Mouse (Mus musculus): Measurements from ENCODE around the gene Cmtm3. TPM values are rescaled to one million over a fixed set of nuclear protein-coding genes. Genes with fewer than 3 reads are reported as not detected.

Gene Cmtm3
- polyA plus RNA-seq (2017; shearing (Covaris generic)), result 38.3 TPM

GRCm38 (mm10) chr8:104339229-104339982 is at the start of gene Cmtm3:
Gene Cmtm3, plus strand, starts transcription at chr8:104339410.

GRCm38 (mm10) chr8:104293081-104293480 is 46.1 kb upstream of the Cmtm3 start, which contains the start of gene Cmtm2a:
Gene Cmtm2a, minus strand, starts transcription at chr8:104293181.

GRCm38 (mm10) chr8:104309441-104310155 is 29.6 kb upstream of the Cmtm3 start, which contains the start of the genes Gm45711 and Cmtm1:
Gene Gm45711, minus strand, starts transcription at chr8:104310081.
Gene Cmtm1, minus strand, starts transcription at chr8:104310145.

GRCm38 (mm10) chr8:104321267-104321666 is 17.9 kb upstream of the Cmtm3 start, which contains the start of gene Gm11020:
Gene Gm11020, plus strand, starts transcription at chr8:104321567.

GRCm38 (mm10) chr8:104321930-104322329 is 17.3 kb upstream of the Cmtm3 start, which contains the start of gene Cmtm2b:
Gene Cmtm2b, plus strand, starts transcription at chr8:104322230.

GRCm38 (mm10) chr8:104395703-104396357 is 56.6 kb downstream of the Cmtm3 start, which contains the start of gene Cmtm4:
Gene Cmtm4, minus strand, starts transcription at chr8:104395807.

Other genes with a start within 250 kb of the Cmtm3 start
- not detected for gene Cdh5, start 237.8 kb upstream of the Cmtm3 start, polyA plus RNA-seq (2017; shearing (Covaris generic))
- gene Bean1, start 169.0 kb upstream of the Cmtm3 start, polyA plus RNA-seq (2017; shearing (Covaris generic)), result not detected
- gene Tk2, start 90.9 kb upstream of the Cmtm3 start, polyA plus RNA-seq (2017; shearing (Covaris generic)), result 80.0 TPM
- gene Cklf, start 88.5 kb upstream of the Cmtm3 start, polyA plus RNA-seq (2017; shearing (Covaris generic)), result 138 TPM
- gene Cmtm2a, start 46.2 kb upstream of the Cmtm3 start, polyA plus RNA-seq (2017; shearing (Covaris generic)), result not detected
- gene Gm45711, start 29.3 kb upstream of the Cmtm3 start, polyA plus RNA-seq (2017; shearing (Covaris generic)), result not detected
- gene Cmtm1, start 29.3 kb upstream of the Cmtm3 start, polyA plus RNA-seq (2017; shearing (Covaris generic)), result not detected
- gene Gm11020, start 17.8 kb upstream of the Cmtm3 start, polyA plus RNA-seq (2017; shearing (Covaris generic)), result not detected
- not detected for gene Cmtm2b, start 17.2 kb upstream of the Cmtm3 start, polyA plus RNA-seq (2017; shearing (Covaris generic))
- gene Cmtm4, start 56.4 kb downstream of the Cmtm3 start, polyA plus RNA-seq (2017; shearing (Covaris generic)), result 0.20 TPM
- gene Dync1li2, start 103.6 kb downstream of the Cmtm3 start, polyA plus RNA-seq (2017; shearing (Covaris generic)), result 41.9 TPM
- gene Terb1, start 170.5 kb downstream of the Cmtm3 start, polyA plus RNA-seq (2017; shearing (Covaris generic)), result 0.10 TPM
- 92.9 TPM for gene Nae1, start 195.2 kb downstream of the Cmtm3 start, polyA plus RNA-seq (2017; shearing (Covaris generic))
- 2.7 TPM for gene Car7, start 195.3 kb downstream of the Cmtm3 start, polyA plus RNA-seq (2017; shearing (Covaris generic))